Mouse (Mus musculus) kidney, adult 2 months (tissue): ENCODE data around the gene Pms2. TPM values are rescaled to one million over a fixed set of nuclear protein-coding genes. Genes with fewer than 3 reads are reported as not detected.

Source experiments
- DNase-seq: peaks from one replicate; pipeline ENCODE4 v3.0.0; 2021
- H3K27ac ChIP-seq: fragments of 200-500 bp; 2 replicates; pipeline ENCODE4 v1.5.1; 2012; ENCODE audit warnings: low read depth, low read length, control low read depth, inconsistent platforms; ENCODE audit not compliant: insufficient read depth
- H3K27me3 ChIP-seq: fragments of 200-500 bp; replicated peaks from 2 replicates; pipeline ENCODE4 v1.6.1; 2012; ENCODE audit warnings: mild to moderate bottlenecking, moderate library complexity, low read length, inconsistent platforms; ENCODE audit not compliant: control insufficient read depth, insufficient read depth
- H3K36me3 ChIP-seq: fragments of 200-500 bp; 2 replicates; pipeline ENCODE4 v1.6.1; 2012; ENCODE audit warnings: mild to moderate bottlenecking, moderate library complexity, low read length, inconsistent platforms; ENCODE audit not compliant: control insufficient read depth, insufficient read depth
- H3K4me1 ChIP-seq: fragments of 200-500 bp; 2 replicates; pipeline ENCODE4 v1.6.1; 2011; ENCODE audit warnings: low read length; ENCODE audit not compliant: control insufficient read depth, insufficient read depth
- H3K4me3 ChIP-seq: fragments of 200-500 bp; 2 replicates; pipeline ENCODE4 v1.5.1; 2011; ENCODE audit warnings: mild to moderate bottlenecking, low read depth, low read length, control low read depth; ENCODE audit not compliant: insufficient read depth
- CTCF ChIP-seq: fragments of 200-500 bp; conservative IDR thresholded peaks from 2 replicates; pipeline ENCODE4 v1.5.1; 2011; ENCODE audit warnings: low read depth, mild to moderate bottlenecking, control low read depth, low read length, moderate library complexity, mixed read lengths; ENCODE audit not compliant: insufficient read depth, insufficient read length
- POLR2A ChIP-seq: fragments of 200-500 bp; IDR thresholded peaks from one replicate; pipeline ENCODE4 v1.6.1; 2011; ENCODE audit warnings: low read depth, low read length, control low read depth
- WGBS: fragments of 180-500 bp; shearing (Covaris S2); methylation state at CpG from one replicate; pipeline ENCODE4 v1.1.7; 2018; 5-methylcytosine and 5-hydroxymethylcytosine counted together
- polyA plus RNA-seq: library from polyadenylated mRNA; depleted of rRNA; stranded (reverse); fragments of >200 nt; gene quantifications from 2 replicates; pipeline ENCODE4 v1.2.3, GENCODE M21; 2012; rRNA removed

Pms2 gene
- polyA plus RNA-seq, 1 experiment, result 2.5 TPM

DNA sequence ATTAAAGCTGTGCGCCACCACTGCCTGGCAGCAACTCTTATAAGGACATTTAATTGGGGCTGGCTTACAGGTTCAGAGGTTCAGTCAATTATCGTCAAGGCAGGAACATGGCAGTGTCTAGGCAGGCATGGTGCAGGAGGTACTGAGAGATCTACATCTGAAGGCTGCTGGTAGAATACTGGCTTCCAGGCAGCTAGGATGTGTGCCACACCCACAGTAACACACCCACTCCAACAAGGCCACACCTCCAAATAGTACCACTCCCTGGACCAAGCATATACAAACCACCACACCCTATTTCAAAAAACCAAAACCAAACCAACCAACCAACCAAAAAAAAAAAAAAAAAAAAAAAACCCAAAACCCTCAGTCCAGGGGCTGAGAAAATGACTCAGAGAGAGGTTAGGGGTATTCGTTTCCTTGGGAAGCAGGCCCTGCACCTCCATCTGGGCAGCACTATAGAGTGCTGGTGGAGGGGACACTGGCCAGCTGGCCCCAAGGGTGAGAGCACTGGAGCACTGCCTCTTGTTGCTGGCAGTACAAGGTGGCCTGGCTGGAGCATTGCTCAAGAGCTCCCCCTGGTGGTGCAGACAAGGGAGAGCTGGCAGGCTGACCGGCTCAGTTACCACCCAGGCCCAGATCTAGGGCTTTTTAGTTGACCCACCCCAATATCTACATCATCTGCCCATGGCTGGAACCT is 65.3 kb downstream of the Pms2 start:
- 54% methylated on average over 4 of the region's 4 CpGs for WGBS
- Histone ChIP-seq H3K27ac (no peak overlapping the region), H3K27me3 (no peaks in the 10 kb centered on the region), H3K36me3 (no peaks in the 10 kb centered on the region), H3K4me1 (no peaks in the 10 kb centered on the region), H3K4me3 (no peak overlapping the region)
- peak; percentile 93 for TF ChIP-seq CTCF
- no peak for TF ChIP-seq POLR2A
- DNase-seq, result peak; percentile 54

- DNase-seq, result no peak
These were observed 65.8 kb downstream of the Pms2 start for GRCm38 (mm10) chr5:143975631-143975933.

DNA sequence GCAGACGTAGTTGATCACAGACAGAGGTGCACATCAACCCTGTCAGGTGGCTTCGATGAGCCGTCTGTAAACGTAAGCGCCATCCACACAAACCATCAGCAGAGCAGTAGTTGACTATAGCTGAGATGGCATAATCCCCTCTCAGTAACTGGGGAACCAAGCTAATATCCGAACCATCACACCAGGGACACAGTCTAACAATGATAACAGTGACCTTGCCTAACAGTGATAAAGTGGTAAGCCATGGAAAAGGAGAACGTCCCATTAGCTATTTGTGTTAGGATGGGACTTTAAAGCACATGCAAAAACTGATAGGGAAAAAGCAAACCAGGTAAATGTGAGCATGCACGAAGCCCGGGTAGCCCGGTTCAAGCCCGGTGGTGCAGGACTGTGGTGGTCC is 66.5 kb downstream of the Pms2 start:
- Histone ChIP-seq H3K27ac (no peak overlapping the region), H3K36me3 (no peaks in the 10 kb centered on the region), H3K4me1 (no peaks in the 10 kb centered on the region), H3K4me3 (no peak overlapping the region), H3K27me3 (no peaks in the 10 kb centered on the region)
- no peak for DNase-seq
- TF ChIP-seq CTCF, result no peak
- WGBS, result 91% methylated on average over 11 of the region's 11 CpGs

More at GRCm38 (mm10) chr5:143975631-143975933, 65.8 kb downstream of the Pms2 start:
- TF ChIP-seq CTCF (no peak), POLR2A (no peak)
- no peaks in the 10 kb centered on the region for H3K36me3 ChIP-seq
- 45% methylated on average over 2 of the region's 2 CpGs for WGBS
- H3K4me3 ChIP-seq, result no peak overlapping the region
- H3K27ac ChIP-seq, result no peak overlapping the region
- no peaks in the 10 kb centered on the region for H3K4me1 ChIP-seq
- H3K27me3 ChIP-seq, result no peaks in the 10 kb centered on the region

- no peak for DNase-seq
- Histone ChIP-seq H3K27me3 (no peaks in the 10 kb centered on the region), H3K36me3 (no peaks in the 10 kb centered on the region), H3K4me1 (no peaks in the 10 kb centered on the region), H3K4me3 (no peak overlapping the region), H3K27ac (no peak overlapping the region)
- TF ChIP-seq CTCF (no peak), POLR2A (no peak)
- WGBS, result 73% methylated on average over 16 of the region's 16 CpGs
These were observed 67.1 kb downstream of the Pms2 start for GRCm38 (mm10) chr5:143976726-143977431.

DNA sequence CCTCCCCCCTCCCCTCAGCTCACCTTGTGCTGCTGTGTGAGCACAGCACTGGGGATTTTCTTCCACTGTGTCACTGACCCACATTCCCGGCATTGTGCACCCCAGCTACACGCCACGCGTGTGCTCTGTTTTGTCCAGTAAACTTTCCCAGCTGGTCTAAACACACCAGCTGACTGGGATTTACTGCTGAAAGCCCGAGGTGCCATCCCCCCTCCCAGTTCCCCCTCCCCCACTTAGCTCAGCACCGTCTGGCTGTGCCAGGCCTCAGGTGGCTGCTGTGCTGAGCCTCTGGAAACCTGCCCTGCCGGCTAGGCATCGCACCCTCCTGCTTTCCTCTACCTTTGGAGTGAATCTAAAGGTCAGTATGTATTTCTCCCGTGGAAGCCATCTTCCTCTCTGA is 71.1 kb downstream of the Pms2 start:
- Histone ChIP-seq H3K4me3 (no peak overlapping the region), H3K4me1 (no peaks in the 10 kb centered on the region), H3K27me3 (no peaks in the 10 kb centered on the region), H3K36me3 (no peaks in the 10 kb centered on the region; the same call in none of the 2 replicates), H3K27ac (no peak overlapping the region)
- DNase-seq, result peak; percentile 58
- WGBS, result 15% methylated on average over 9 of the region's 9 CpGs
- TF ChIP-seq CTCF (no peak), POLR2A (no peak)

DNA sequence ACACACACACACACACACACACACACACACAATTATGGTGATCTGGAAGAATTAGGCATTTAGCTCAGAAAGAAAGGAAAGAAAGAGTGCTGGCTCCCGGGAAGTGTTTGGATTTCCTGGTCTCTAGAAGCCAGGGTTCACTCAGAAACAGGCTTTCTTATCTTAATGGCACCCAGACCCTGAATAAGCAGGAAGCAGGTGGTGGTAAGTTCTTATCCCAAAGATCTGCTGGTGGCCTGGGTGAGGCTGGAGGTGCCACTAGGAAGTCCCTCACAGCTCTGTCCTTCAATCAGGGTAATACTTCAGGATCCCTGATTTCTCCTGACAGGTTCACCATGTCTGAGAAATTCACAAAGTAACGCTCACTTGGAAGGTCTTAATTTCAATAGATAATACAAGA is 72.6 kb downstream of the Pms2 start:
- no peaks in the 10 kb centered on the region for H3K27me3 ChIP-seq
- H3K4me1 ChIP-seq, result no peaks in the 10 kb centered on the region
- no peak overlapping the region for H3K27ac ChIP-seq
- H3K36me3 ChIP-seq, result peaks cover 2% of the 10 kb centered on the region
- DNase-seq, result no peak
- WGBS, result 78% methylated on average over 2 of the region's 2 CpGs
- no peak for TF ChIP-seq POLR2A
- no peak for TF ChIP-seq CTCF
- H3K4me3 ChIP-seq, result no peak overlapping the region

Other genes with a start within 250 kb of the Pms2 start
- 3.9 and 4.3 TPM in 2 replicates for gene Usp42, start 177.7 kb upstream of the Pms2 start, polyA plus RNA-seq
- gene Eif2ak1, start 92.2 kb upstream of the Pms2 start, polyA plus RNA-seq, result 29.9 TPM in 2 replicates
- gene Ankrd61, start 12.3 kb upstream of the Pms2 start, polyA plus RNA-seq, result 0.08 and 0.14 TPM in 2 replicates
- 35.9 and 41.9 TPM in 2 replicates for gene Aimp2, start 117 bp upstream of the Pms2 start, polyA plus RNA-seq
- gene Gm42421, start 18.2 kb downstream of the Pms2 start, polyA plus RNA-seq, result not detected in 2 replicates
- gene Rsph10b, start 23.1 kb downstream of the Pms2 start, polyA plus RNA-seq, result 0.31 and 0.61 TPM in 2 replicates
- 12.9 and 17.3 TPM in 2 replicates for gene Ccz1, start 104.9 kb downstream of the Pms2 start, polyA plus RNA-seq
- not detected in 2 replicates for gene Ocm, start 116.7 kb downstream of the Pms2 start, polyA plus RNA-seq
- 29.9 and 30.6 TPM in 2 replicates for gene Lmtk2, start 190.5 kb downstream of the Pms2 start, polyA plus RNA-seq